Mouse (Mus musculus): Measurements from ENCODE around the gene Gpr146. TPM values are rescaled to one million over a fixed set of nuclear protein-coding genes. Genes with fewer than 3 reads are reported as not detected.

Gene Gpr146
- polyA plus RNA-seq, 2 experiments = 1.9 to 2.3 TPM

DNA sequence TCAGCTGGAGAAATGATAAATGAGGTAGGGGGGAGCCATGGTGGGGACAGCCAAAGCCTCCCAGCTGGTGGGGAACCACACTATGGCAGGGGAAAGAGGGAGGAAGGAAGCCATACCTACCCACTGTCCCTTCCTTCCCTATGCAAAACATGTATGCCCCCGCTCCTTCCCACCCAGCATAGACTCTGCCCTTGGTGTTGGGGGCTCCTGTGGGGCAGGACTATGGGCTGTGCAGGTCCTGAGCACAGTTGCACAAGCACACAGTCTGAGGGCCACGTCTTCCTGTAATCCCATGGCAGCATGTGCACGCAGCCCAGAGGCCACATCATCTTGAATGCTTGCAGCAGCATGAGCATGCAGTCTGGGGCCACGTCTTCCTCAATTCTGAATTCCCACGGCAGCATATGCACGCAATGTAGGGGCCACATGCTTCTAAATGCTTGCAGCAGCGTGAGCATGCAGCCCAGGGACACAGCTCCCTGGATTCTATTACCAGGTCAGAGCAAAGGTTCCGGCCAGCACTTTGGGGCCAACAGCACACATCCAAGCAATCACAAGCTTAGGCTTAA is 26.3 kb downstream of the Gpr146 start:
- ATAC-seq (ENCODE audit: low FRiP score, low read depth) = no peak
- Histone ChIP-seq H3K27ac (replicated peaks; ENCODE audit: low read depth, low read length) (no peak overlapping the region), H3K9me3 (ENCODE audit: control insufficient read depth, low read length) (no peaks in the 10 kb centered on the region), H3K4me2 (replicated peaks; ENCODE audit: low read depth, low read length, severe bottlenecking) (no peak overlapping the region), H3K4me3 (replicated peaks; ENCODE audit: low read length) (no peak overlapping the region), H3K4me1 (ENCODE audit: control insufficient read depth, insufficient read depth, low read length) (peaks cover 16% of the 10 kb centered on the region), H3K9ac (ENCODE audit: low read depth, low read length, severe bottlenecking) (no peak overlapping the region), H3K27me3 (ENCODE audit: control insufficient read depth, insufficient read depth, low read length) (no peaks in the 10 kb centered on the region), H3K36me3 (ENCODE audit: control insufficient read depth, insufficient read depth, low read length) (no peaks in the 10 kb centered on the region)
- 87% methylated on average over 8 of the region's 8 CpGs for WGBS
- TF ChIP-seq POLR2A (IDR thresholded peaks at IDR 0.05; ENCODE audit: borderline replicate concordance, extremely low read depth, insufficient read depth, insufficient read length) = no peak
- DNase-seq (ENCODE audit: low spot score) = no peak

DNA sequence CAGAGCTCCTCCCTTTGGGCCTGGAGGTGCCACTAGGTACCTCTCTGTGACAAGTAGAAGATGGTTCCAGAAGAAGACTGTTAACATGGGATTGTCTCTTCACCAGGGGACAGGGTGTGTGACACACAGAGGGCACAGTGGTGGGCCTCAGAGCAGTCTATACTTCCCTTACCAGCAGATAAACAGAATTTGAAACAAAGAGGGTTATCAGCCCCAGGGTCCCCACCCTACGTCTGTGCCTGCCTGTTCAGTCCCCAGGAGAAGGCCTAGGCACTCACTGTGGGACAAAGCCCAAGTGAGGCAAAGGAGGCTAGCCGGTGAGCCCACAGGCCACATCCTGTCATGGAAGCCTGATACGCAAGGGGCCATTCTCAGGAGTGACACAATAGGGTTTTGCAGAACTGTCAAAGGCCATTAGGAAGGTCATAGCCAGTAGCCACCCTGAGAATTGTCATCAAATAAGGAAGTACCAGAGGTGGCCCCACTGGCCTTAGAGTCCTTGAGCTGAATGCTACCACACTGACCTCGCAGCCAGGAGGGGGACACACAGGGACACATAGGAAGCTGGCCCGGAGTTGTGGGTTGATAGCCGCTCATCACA is 27.4 kb downstream of the Gpr146 start, which contains the start of gene C130050O18Rik:
C130050O18Rik (plus strand) TSS at position 480 of the 601 bp plus-strand sequence.
- peaks cover 16% of the 10 kb centered on the region for H3K4me1 ChIP-seq (ENCODE audit: control insufficient read depth, insufficient read depth, low read length)
- H3K36me3 ChIP-seq (ENCODE audit: control insufficient read depth, insufficient read depth, low read length) = no peaks in the 10 kb centered on the region
- no peak for DNase-seq (ENCODE audit: low spot score)
- no peaks in the 10 kb centered on the region for H3K27me3 ChIP-seq (ENCODE audit: control insufficient read depth, insufficient read depth, low read length)
- no peak for ATAC-seq (ENCODE audit: low FRiP score, low read depth)
- H3K4me3 ChIP-seq (replicated peaks; ENCODE audit: low read length) = no peak within 1 kb of the TSS
- TF ChIP-seq POLR2A (IDR thresholded peaks at IDR 0.05; ENCODE audit: borderline replicate concordance, extremely low read depth, insufficient read depth, insufficient read length) = no peak
- H3K27ac ChIP-seq (replicated peaks; ENCODE audit: low read depth, low read length) = no peak within 1 kb of the TSS; the same call in 1 of the 2 replicates
- no peak within 1 kb of the TSS for H3K4me2 ChIP-seq (replicated peaks; ENCODE audit: low read depth, low read length, severe bottlenecking)
- 78% methylated on average over 6 of the region's 6 CpGs for WGBS
- no peak within 1 kb of the TSS for H3K9ac ChIP-seq (ENCODE audit: low read depth, low read length, severe bottlenecking)
- H3K9me3 ChIP-seq (ENCODE audit: control insufficient read depth, low read length) = no peaks in the 10 kb centered on the region

- WGBS = 64% methylated on average over 7 of the region's 7 CpGs
- TF ChIP-seq POLR2A (IDR thresholded peaks at IDR 0.05; ENCODE audit: borderline replicate concordance, extremely low read depth, insufficient read depth, insufficient read length) = no peak
- Histone ChIP-seq H3K4me3 (replicated peaks; ENCODE audit: low read length) (no peak overlapping the region), H3K9me3 (ENCODE audit: control insufficient read depth, low read length) (no peaks in the 10 kb centered on the region), H3K27me3 (ENCODE audit: control insufficient read depth, insufficient read depth, low read length) (no peaks in the 10 kb centered on the region), H3K9ac (ENCODE audit: low read depth, low read length, severe bottlenecking) (no peak overlapping the region), H3K4me2 (replicated peaks; ENCODE audit: low read depth, low read length, severe bottlenecking) (no peak overlapping the region), H3K36me3 (ENCODE audit: control insufficient read depth, insufficient read depth, low read length) (no peaks in the 10 kb centered on the region), H3K27ac (replicated peaks; ENCODE audit: low read depth, low read length) (no peak overlapping the region; the same call in 1 of the 2 replicates), H3K4me1 (ENCODE audit: control insufficient read depth, insufficient read depth, low read length) (peaks cover 16% of the 10 kb centered on the region)
- ATAC-seq (ENCODE audit: low FRiP score, low read depth) (no peak), DNase-seq (ENCODE audit: low spot score) (no peak)
These were observed 28.0 kb downstream of the Gpr146 start for GRCm38 (mm10) chr5:139405478-139405877.

GRCm38 (mm10) chr5:139405953-139406352 is 28.5 kb downstream of the Gpr146 start:
- Histone ChIP-seq H3K27me3 (ENCODE audit: control insufficient read depth, insufficient read depth, low read length) (no peaks in the 10 kb centered on the region), H3K9me3 (ENCODE audit: control insufficient read depth, low read length) (no peaks in the 10 kb centered on the region), H3K9ac (ENCODE audit: low read depth, low read length, severe bottlenecking) (no peak overlapping the region), H3K4me1 (ENCODE audit: control insufficient read depth, insufficient read depth, low read length) (peaks cover 16% of the 10 kb centered on the region), H3K27ac (replicated peaks; ENCODE audit: low read depth, low read length) (no peak overlapping the region; the same call in 1 of the 2 replicates), H3K36me3 (ENCODE audit: control insufficient read depth, insufficient read depth, low read length) (no peaks in the 10 kb centered on the region), H3K4me2 (replicated peaks; ENCODE audit: low read depth, low read length, severe bottlenecking) (no peak overlapping the region), H3K4me3 (replicated peaks; ENCODE audit: low read length) (no peak overlapping the region)
- ATAC-seq (ENCODE audit: low FRiP score, low read depth) (peak; percentile 47; the same call in 1 of the 2 replicates), DNase-seq (ENCODE audit: low spot score) (no peak)
- 55% methylated on average over 3 of the region's 3 CpGs for WGBS
- no peak for TF ChIP-seq POLR2A (IDR thresholded peaks at IDR 0.05; ENCODE audit: borderline replicate concordance, extremely low read depth, insufficient read depth, insufficient read length)

DNA sequence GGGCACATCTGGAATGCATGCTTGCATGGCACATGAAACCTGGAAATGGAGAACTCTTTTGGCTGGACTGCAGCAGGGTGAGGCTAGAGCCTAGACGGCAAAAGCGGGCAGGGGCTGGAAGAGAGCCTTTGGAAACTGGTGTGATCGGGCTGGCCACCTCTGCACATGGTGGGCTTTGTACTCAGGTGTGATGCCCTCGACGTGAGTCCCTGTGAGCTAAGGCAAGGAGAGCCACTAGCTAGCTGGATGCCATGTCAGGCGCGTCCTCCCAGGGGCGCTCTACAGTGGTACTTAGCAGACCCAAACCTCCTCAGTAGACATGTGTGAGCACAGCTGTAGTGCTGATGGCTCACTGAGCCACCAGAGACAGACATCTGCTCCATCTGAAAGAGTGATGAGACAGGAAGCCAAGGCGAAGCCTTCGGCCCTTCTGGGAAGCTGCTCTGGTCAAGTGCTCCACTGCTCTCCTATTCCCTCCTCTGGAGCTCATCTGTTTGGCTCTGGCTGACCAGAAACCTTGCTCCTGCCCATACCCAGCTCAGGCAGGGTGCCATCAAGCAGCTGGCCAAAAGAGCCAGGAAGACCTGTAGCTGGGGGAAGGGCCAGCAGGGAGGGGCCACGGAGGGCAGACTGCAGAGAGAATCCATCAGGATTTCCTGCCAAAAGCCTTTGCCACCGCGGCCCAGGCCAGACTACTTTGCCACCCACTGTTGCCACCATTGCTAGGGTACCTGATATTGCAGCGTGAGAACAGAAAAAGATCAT is 29.8 kb downstream of the Gpr146 start:
- TF ChIP-seq POLR2A (IDR thresholded peaks at IDR 0.05; ENCODE audit: borderline replicate concordance, extremely low read depth, insufficient read depth, insufficient read length) = no peak
- H3K9ac ChIP-seq (ENCODE audit: low read depth, low read length, severe bottlenecking) = no peak overlapping the region; the same call in 1 of the 2 replicates
- H3K9me3 ChIP-seq (ENCODE audit: control insufficient read depth, low read length) = no peaks in the 10 kb centered on the region
- H3K4me1 ChIP-seq (ENCODE audit: control insufficient read depth, insufficient read depth, low read length) = peaks cover 16% of the 10 kb centered on the region
- peak overlapping the region; percentile 5; the same call in 1 of the 2 replicates for H3K4me3 ChIP-seq (replicated peaks; ENCODE audit: low read length)
- ATAC-seq (ENCODE audit: low FRiP score, low read depth) (no peak), DNase-seq (ENCODE audit: low spot score) (no peak)
- WGBS = 70% methylated on average over 14 of the region's 14 CpGs
- H3K27ac ChIP-seq (replicated peaks; ENCODE audit: low read depth, low read length) = peak overlapping the region; percentile 67
- no peaks in the 10 kb centered on the region for H3K36me3 ChIP-seq (ENCODE audit: control insufficient read depth, insufficient read depth, low read length)
- peak overlapping the region; percentile 13 for H3K4me2 ChIP-seq (replicated peaks; ENCODE audit: low read depth, low read length, severe bottlenecking)
- H3K27me3 ChIP-seq (ENCODE audit: control insufficient read depth, insufficient read depth, low read length) = no peaks in the 10 kb centered on the region

Data from limb, embryonic 14.5 days (tissue).